Mouse (Mus musculus): ENCODE data around the gene Lyrm1. TPM values are rescaled to one million over a fixed set of nuclear protein-coding genes. Genes with fewer than 3 reads are reported as not detected.

Gene Lyrm1
- 7.6 and 8.3 TPM in 2 replicates for polyA plus RNA-seq (2015; fragmentation: Nextera tagmentation; extraction: Ambion mirVana)

DNA sequence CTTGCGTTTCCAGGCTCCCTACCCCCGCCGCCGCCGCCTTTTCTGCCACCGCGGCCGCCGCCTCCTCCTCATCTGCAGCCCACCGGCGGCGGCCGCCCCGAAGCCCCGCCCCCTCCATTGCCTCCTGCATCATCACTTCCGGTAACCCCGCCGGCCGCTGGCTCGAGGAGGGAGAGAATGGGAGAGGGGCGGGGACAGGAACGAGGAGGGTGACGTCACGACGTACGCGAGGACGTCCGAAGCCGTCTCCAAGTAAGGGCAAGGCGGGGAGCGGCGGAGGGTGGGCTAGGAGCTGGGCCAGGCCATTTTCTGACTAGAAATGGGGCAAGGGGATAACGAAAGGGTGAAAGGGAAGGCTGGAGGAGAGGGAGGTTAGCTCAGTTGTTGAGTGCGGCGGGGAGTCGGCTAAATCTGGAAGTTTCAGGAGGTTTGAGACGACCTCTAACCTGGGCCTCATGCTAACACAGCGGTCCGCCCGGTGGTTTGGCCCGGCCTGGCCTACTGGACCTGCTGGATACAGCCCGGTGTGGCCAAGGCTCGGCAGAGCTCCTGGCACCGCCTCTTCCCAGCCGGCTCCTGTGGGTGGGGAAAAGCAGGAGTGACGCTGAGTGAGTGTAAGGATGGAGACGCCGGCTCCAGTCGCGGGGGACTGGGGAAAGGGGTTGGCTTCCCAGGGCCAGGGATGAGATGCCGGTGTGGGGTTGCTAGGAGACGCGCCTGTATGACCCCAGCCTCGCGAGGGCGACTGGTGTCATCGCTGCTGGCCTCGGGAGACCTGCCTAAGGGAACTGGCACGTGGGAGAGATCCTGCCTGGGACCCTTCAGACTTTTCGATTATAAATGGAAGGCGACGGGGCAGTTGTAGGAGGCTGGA is at the start of gene Lyrm1, which contains the start of gene Dcun1d3:
TSS of gene Lyrm1 (plus strand) at position 223 of the 874 bp plus-strand sequence.
TSS of gene Dcun1d3 (minus strand) at position 660 of the 874 bp plus-strand sequence.
- Histone ChIP-seq H3K27ac (ENCODE audit: low read length) (peak within 1 kb of the TSS; percentile 96), H3K9me3 (replicated peaks; ENCODE audit: control insufficient read depth, low read length) (no peaks in the 10 kb centered on the region), H3K9ac (ENCODE audit: low read length) (peak within 1 kb of the TSS; percentile 90), H3K4me3 (ENCODE audit: low read length) (peak within 1 kb of the TSS; percentile 63), H3K36me3 (ENCODE audit: control insufficient read depth, insufficient read depth) (no peaks in the 10 kb centered on the region), H3K4me2 (ENCODE audit: low read depth, low read length) (peak within 1 kb of the TSS; percentile 72), H3K4me1 (ENCODE audit: control insufficient read depth, insufficient read depth, low read length) (peaks cover 13% of the 10 kb centered on the region), H3K27me3 (ENCODE audit: control insufficient read depth, insufficient read depth, low read length) (no peaks in the 10 kb centered on the region)
- ATAC-seq (replicated peaks; ENCODE audit: extremely low read depth, insufficient read depth, low FRiP score) = peak; percentile 99
- under 1% methylated on average over 63 of the region's 63 CpGs for WGBS

DNA sequence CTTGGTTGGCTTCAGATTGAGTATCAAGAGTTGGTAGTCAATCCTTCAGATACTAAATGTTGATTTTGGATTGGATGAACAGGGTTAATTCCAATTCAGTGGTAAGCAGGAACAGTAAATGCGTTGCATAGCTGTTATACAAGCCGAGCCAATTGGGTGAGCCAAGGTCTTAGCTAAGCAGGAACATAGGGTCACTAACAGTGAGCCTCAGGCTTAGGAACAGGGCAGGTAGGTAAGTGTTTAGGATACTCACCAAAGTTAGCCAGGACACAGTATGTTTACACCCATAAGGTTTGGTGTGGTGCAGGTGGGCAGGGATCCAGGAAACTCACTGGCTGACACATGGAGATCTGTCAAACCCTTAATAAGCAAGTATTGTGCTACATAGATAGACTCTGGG is 48.3 kb upstream of the Lyrm1 start:
- ATAC-seq (replicated peaks; ENCODE audit: extremely low read depth, insufficient read depth, low FRiP score) = no peak

DNA sequence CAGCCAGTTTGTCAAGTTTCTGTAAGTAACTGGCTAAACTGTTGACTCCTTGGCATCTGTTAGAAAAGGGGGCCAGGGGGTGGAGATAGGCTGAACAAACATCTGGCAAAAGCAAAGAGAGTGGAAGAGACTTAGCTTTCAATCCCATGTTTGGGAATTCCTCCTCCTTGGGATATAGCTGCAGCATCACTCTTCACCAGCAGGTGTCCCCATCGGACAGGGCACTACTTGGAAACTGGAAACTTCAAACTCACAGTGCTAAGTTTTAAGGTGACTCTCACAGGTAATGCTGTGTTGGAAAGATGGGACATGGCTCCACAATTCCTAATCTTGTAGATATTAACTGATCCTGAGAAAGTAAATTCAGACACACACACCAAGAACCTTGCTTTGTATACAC is 46.6 kb upstream of the Lyrm1 start:
- no peak for ATAC-seq (replicated peaks; ENCODE audit: extremely low read depth, insufficient read depth, low FRiP score)

More for the DNA sequence above, 48.3 kb upstream of the Lyrm1 start:
- Histone ChIP-seq H3K4me1 (ENCODE audit: control insufficient read depth, insufficient read depth, low read length) (no peaks in the 10 kb centered on the region; the same call in 1 of the 2 replicates), H3K27me3 (ENCODE audit: control insufficient read depth, insufficient read depth, low read length) (no peaks in the 10 kb centered on the region), H3K36me3 (ENCODE audit: control insufficient read depth, insufficient read depth) (peaks cover 11% of the 10 kb centered on the region; the same call in 1 of the 2 replicates), H3K4me3 (ENCODE audit: low read length) (no peak overlapping the region), H3K9me3 (replicated peaks; ENCODE audit: control insufficient read depth, low read length) (no peaks in the 10 kb centered on the region), H3K9ac (ENCODE audit: low read length) (no peak overlapping the region), H3K27ac (ENCODE audit: low read length) (no peak overlapping the region), H3K4me2 (ENCODE audit: low read depth, low read length) (no peak overlapping the region)
- WGBS = 78% methylated on average over 2 of the region's 2 CpGs

DNA sequence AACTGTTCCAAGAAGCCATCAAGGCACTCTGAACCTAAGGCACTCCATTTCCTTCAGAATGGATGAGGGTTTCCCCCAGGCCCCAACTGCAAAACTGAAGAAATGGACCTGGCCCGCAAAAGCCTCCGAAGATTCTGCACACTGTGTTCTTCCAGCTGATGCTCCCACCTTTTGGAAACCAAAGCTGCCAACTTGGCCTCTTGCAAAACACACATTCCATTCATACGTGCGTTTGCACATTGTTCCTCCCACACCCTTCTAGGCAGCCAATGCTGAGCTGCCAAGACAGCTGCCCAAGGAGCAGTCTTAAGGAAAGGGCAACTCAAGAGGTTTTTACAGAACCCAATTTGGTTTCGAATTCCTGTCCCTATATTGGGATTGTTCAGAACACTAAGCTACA is 44.9 kb upstream of the Lyrm1 start:
- Histone ChIP-seq H3K4me2 (ENCODE audit: low read depth, low read length) (no peak overlapping the region), H3K9ac (ENCODE audit: low read length) (no peak overlapping the region), H3K27ac (ENCODE audit: low read length) (no peak overlapping the region), H3K36me3 (ENCODE audit: control insufficient read depth, insufficient read depth) (0 out of 2 replicates have a peak, but pooled peaks cover 2% of the 10 kb centered on the region), H3K9me3 (replicated peaks; ENCODE audit: control insufficient read depth, low read length) (no peaks in the 10 kb centered on the region), H3K27me3 (ENCODE audit: control insufficient read depth, insufficient read depth, low read length) (no peaks in the 10 kb centered on the region), H3K4me3 (ENCODE audit: low read length) (no peak overlapping the region), H3K4me1 (ENCODE audit: control insufficient read depth, insufficient read depth, low read length) (no peaks in the 10 kb centered on the region; the same call in 1 of the 2 replicates)
- no peak for ATAC-seq (replicated peaks; ENCODE audit: extremely low read depth, insufficient read depth, low FRiP score)
- 54% methylated on average over 5 of the region's 5 CpGs for WGBS

More for the DNA sequence above, 46.6 kb upstream of the Lyrm1 start:
- Histone ChIP-seq H3K27me3 (ENCODE audit: control insufficient read depth, insufficient read depth, low read length) (no peaks in the 10 kb centered on the region), H3K4me2 (ENCODE audit: low read depth, low read length) (no peak overlapping the region), H3K4me1 (ENCODE audit: control insufficient read depth, insufficient read depth, low read length) (no peaks in the 10 kb centered on the region; the same call in 1 of the 2 replicates), H3K9me3 (replicated peaks; ENCODE audit: control insufficient read depth, low read length) (no peaks in the 10 kb centered on the region), H3K9ac (ENCODE audit: low read length) (no peak overlapping the region), H3K36me3 (ENCODE audit: control insufficient read depth, insufficient read depth) (peaks cover 7% of the 10 kb centered on the region; the same call in 1 of the 2 replicates), H3K27ac (ENCODE audit: low read length) (no peak overlapping the region), H3K4me3 (ENCODE audit: low read length) (no peak overlapping the region)
- 10% methylated on average over 1 of the region's 1 CpGs for WGBS

DNA sequence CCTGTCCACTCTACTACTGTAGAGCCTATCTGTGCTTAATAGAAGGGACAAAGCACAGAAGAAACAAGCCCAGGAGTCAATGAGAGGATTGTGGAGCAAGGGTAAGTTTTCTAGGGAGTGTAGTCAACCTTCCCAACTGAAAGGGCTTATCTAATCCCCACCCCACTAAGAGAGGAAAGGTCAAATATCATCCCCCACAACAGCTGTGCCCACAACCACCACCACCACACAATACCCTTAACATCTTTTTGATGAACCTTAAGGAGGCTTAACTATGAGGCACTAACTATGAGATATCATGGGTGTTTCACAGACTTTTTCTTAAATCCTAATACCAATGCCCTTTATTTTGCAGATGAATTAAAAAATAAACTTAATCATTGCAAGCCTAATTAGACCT is 43.2 kb upstream of the Lyrm1 start:
- no peaks in the 10 kb centered on the region for H3K9me3 ChIP-seq (replicated peaks; ENCODE audit: control insufficient read depth, low read length)
- H3K4me1 ChIP-seq (ENCODE audit: control insufficient read depth, insufficient read depth, low read length) = no peaks in the 10 kb centered on the region; the same call in 1 of the 2 replicates
- H3K9ac ChIP-seq (ENCODE audit: low read length) = no peak overlapping the region
- ATAC-seq (replicated peaks; ENCODE audit: extremely low read depth, insufficient read depth, low FRiP score) = no peak
- H3K36me3 ChIP-seq (ENCODE audit: control insufficient read depth, insufficient read depth) = peaks cover 6% of the 10 kb centered on the region; the same call in 1 of the 2 replicates
- no peak overlapping the region for H3K4me3 ChIP-seq (ENCODE audit: low read length)
- H3K4me2 ChIP-seq (ENCODE audit: low read depth, low read length) = no peak overlapping the region
- H3K27me3 ChIP-seq (ENCODE audit: control insufficient read depth, insufficient read depth, low read length) = no peaks in the 10 kb centered on the region
- H3K27ac ChIP-seq (ENCODE audit: low read length) = no peak overlapping the region

DNA sequence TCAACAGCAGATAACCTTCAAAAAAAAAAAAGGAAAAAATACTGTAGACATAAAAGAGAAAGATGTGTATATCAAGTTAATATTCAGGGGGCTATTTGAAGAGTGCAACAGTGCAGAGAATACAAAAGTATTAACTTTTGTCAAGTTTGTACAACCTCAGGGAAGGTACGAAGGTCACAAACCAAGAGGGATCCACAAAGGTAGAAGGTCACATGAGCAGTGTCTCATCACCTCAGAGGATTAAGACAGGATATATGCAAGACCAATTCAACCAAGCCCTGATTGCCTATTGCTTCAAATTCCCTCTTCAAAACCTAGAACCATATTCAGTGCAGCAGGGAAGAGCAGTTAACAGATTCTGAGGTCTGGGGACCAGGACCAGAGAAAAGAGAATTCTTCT is 42.5 kb upstream of the Lyrm1 start:
- Histone ChIP-seq H3K4me3 (ENCODE audit: low read length) (no peak overlapping the region), H3K27me3 (ENCODE audit: control insufficient read depth, insufficient read depth, low read length) (no peaks in the 10 kb centered on the region), H3K4me2 (ENCODE audit: low read depth, low read length) (no peak overlapping the region), H3K4me1 (ENCODE audit: control insufficient read depth, insufficient read depth, low read length) (no peaks in the 10 kb centered on the region; the same call in 1 of the 2 replicates), H3K9me3 (replicated peaks; ENCODE audit: control insufficient read depth, low read length) (no peaks in the 10 kb centered on the region), H3K9ac (ENCODE audit: low read length) (no peak overlapping the region), H3K27ac (ENCODE audit: low read length) (no peak overlapping the region), H3K36me3 (ENCODE audit: control insufficient read depth, insufficient read depth) (peaks cover 6% of the 10 kb centered on the region)
- WGBS = 85% methylated on average over 1 of the region's 1 CpGs
- no peak for ATAC-seq (replicated peaks; ENCODE audit: extremely low read depth, insufficient read depth, low FRiP score)

DNA sequence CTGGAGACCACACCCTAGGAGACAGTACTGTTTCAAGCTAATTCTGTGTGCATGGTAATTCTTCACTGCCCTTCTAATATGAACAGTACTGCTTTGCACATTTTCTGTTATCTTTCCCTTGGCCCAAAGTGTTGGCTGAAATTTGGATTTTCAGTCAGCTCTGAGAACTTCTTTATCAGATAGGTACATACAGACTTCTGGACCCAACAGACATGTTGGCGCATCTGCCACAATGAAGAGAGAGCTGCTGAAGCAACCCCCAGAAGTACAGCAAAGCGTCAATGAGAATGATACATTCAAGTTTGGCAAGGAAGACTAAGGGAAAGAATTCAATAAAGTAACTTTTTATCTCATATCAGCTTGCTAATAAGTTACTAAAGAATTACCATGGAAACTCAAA is 41.3 kb upstream of the Lyrm1 start:
- H3K4me2 ChIP-seq (ENCODE audit: low read depth, low read length) = no peak overlapping the region
- H3K9ac ChIP-seq (ENCODE audit: low read length) = no peak overlapping the region
- no peaks in the 10 kb centered on the region for H3K9me3 ChIP-seq (replicated peaks; ENCODE audit: control insufficient read depth, low read length)
- ATAC-seq (replicated peaks; ENCODE audit: extremely low read depth, insufficient read depth, low FRiP score) = no peak
- no peaks in the 10 kb centered on the region for H3K27me3 ChIP-seq (ENCODE audit: control insufficient read depth, insufficient read depth, low read length)
- peaks cover 9% of the 10 kb centered on the region for H3K36me3 ChIP-seq (ENCODE audit: control insufficient read depth, insufficient read depth)
- H3K27ac ChIP-seq (ENCODE audit: low read length) = no peak overlapping the region
- H3K4me1 ChIP-seq (ENCODE audit: control insufficient read depth, insufficient read depth, low read length) = no peaks in the 10 kb centered on the region; the same call in 1 of the 2 replicates
- no peak overlapping the region for H3K4me3 ChIP-seq (ENCODE audit: low read length)
- 89% methylated on average over 2 of the region's 2 CpGs for WGBS

DNA sequence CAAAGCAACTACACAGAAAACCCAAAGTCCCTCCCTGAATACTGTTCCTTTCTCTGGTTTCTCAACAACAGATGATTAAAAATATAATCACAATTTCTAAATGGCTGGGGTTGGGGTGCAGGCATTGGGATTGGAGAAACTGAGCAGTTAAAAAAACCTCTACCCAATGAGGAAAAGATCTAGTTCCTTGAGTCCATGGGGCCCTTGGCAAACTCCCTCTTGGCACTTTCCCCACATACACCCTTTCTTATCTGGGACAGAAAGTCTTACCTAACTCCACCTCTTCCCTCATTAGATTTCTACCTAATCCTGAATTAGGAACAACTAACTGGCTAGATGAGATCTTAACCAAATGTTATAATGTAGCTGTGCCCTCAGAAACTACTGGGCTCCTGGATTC is 40.6 kb upstream of the Lyrm1 start:
- Histone ChIP-seq H3K36me3 (ENCODE audit: control insufficient read depth, insufficient read depth) (peaks cover 10% of the 10 kb centered on the region), H3K9me3 (replicated peaks; ENCODE audit: control insufficient read depth, low read length) (no peaks in the 10 kb centered on the region), H3K27ac (ENCODE audit: low read length) (no peak overlapping the region), H3K4me3 (ENCODE audit: low read length) (no peak overlapping the region), H3K9ac (ENCODE audit: low read length) (no peak overlapping the region), H3K27me3 (ENCODE audit: control insufficient read depth, insufficient read depth, low read length) (no peaks in the 10 kb centered on the region), H3K4me1 (ENCODE audit: control insufficient read depth, insufficient read depth, low read length) (no peaks in the 10 kb centered on the region; the same call in 1 of the 2 replicates), H3K4me2 (ENCODE audit: low read depth, low read length) (no peak overlapping the region)
- no peak for ATAC-seq (replicated peaks; ENCODE audit: extremely low read depth, insufficient read depth, low FRiP score)

DNA sequence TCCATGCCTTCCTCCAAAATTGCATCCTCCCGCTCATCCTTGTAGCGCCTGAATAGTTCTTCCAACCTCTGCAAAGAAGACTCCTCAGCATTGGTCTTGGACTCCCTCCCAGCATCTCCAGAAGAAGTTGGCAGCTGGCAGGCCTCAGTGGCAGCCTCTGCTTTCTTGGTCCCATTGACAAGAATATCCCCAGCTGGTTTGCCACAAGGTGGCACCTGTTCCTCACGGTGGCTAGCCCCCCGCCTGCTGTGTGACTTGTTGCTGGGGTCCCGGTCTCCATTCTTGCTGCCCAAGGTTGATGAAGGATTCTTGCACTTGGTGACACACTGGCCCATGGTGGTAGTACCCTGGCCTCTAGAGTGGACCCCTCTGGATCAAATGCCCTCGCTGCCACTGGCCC is 36.2 kb upstream of the Lyrm1 start:
- Histone ChIP-seq H3K4me3 (ENCODE audit: low read length) (no peak overlapping the region), H3K4me1 (ENCODE audit: control insufficient read depth, insufficient read depth, low read length) (peaks cover 4% of the 10 kb centered on the region), H3K9me3 (replicated peaks; ENCODE audit: control insufficient read depth, low read length) (no peaks in the 10 kb centered on the region), H3K4me2 (ENCODE audit: low read depth, low read length) (no peak overlapping the region), H3K27ac (ENCODE audit: low read length) (no peak overlapping the region), H3K27me3 (ENCODE audit: control insufficient read depth, insufficient read depth, low read length) (no peaks in the 10 kb centered on the region), H3K9ac (ENCODE audit: low read length) (no peak overlapping the region), H3K36me3 (ENCODE audit: control insufficient read depth, insufficient read depth) (peaks cover 8% of the 10 kb centered on the region)
- no peak for ATAC-seq (replicated peaks; ENCODE audit: extremely low read depth, insufficient read depth, low FRiP score)
- WGBS = 73% methylated on average over 6 of the region's 6 CpGs
